Mouse (Mus musculus) kidney, embryonic 16.5 days (tissue): ENCODE measurements at regions not wholly inside any gene's neighbourhood (a gene's known extent, or its start where the extent isn't known, plus 50 kb on each side); places are given as distances from the start of the nearest gene placed in this dataset.

Experiments
- ATAC-seq: fragments of 200-750 bp; cut with Nextera tagmentation; 2 replicates; pipeline ENCODE4 v1.8.0; 2017; ENCODE audit warnings: moderate TSS enrichment; ENCODE audit not compliant: low FRiP score, low TSS enrichment
- H3K27ac ChIP-seq: fragments of 300-500 bp; sonication (generic); 2 replicates; pipeline ENCODE4 v1.5.1; 2014; ENCODE audit warnings: low read length
- H3K27me3 ChIP-seq: fragments of 300-500 bp; sonication (generic); 2 replicates; pipeline ENCODE4 v1.6.1; 2014; ENCODE audit warnings: low read length, control low read depth, mixed read lengths; ENCODE audit not compliant: insufficient read depth
- H3K36me3 ChIP-seq: fragments of 300-500 bp; sonication (generic); 2 replicates; pipeline ENCODE4 v1.6.1; 2014; ENCODE audit warnings: low read length, control low read depth, mixed read lengths; ENCODE audit not compliant: insufficient read depth
- H3K4me1 ChIP-seq: fragments of 300-500 bp; sonication (generic); 2 replicates; pipeline ENCODE4 v1.6.1; 2014; ENCODE audit warnings: low read length, control low read depth, mixed read lengths; ENCODE audit not compliant: insufficient read depth
- H3K4me2 ChIP-seq: fragments of 300-500 bp; sonication (generic); replicated peaks from 2 replicates; pipeline ENCODE4 v1.6.1; 2014; ENCODE audit warnings: low read depth, low read length
- H3K4me3 ChIP-seq: fragments of 300-500 bp; sonication (generic); 2 replicates; pipeline ENCODE4 v1.5.1; 2014; ENCODE audit warnings: mild to moderate bottlenecking, low read length
- H3K9ac ChIP-seq: fragments of 300-500 bp; sonication (generic); replicated peaks from 2 replicates; pipeline ENCODE4 v1.6.1; 2014; ENCODE audit warnings: low read length
- H3K9me3 ChIP-seq: fragments of 300-500 bp; sonication (generic); 2 replicates; pipeline ENCODE4 v1.6.1; 2016; ENCODE audit warnings: low read length, control low read depth
- WGBS: fragments of 180-500 bp; shearing (Covaris S2); extraction: QIAGEN DNeasy Blood & Tissue Kit; methylation state at CpG from one replicate; pipeline ENCODE4 v1.1.7; 2014; 5-methylcytosine and 5-hydroxymethylcytosine counted together

DNA sequence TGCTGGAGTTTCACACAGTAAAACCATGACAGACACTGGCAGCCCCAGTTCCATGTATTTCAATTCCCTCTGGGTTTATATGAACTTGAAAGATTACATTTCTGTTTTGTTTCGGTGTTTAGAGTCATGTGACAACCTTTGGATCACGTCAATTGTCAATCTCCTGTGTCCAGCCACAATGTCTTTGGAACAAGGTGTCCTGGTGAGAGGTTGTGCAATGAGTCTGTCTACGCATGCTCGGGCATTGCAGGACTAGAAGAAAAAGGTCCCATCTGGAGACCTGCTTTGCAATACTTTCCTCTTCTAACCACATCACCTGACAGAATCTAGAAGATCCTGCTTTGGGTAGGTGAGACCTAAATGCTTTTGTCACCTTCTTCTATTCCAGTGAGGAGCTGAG, 333.5 kb downstream of the Gadd45g start:
- H3K4me1 ChIP-seq: no peaks in the 10 kb centered on the region
- 85% methylated on average over 4 of the region's 4 CpGs for WGBS
- no peak overlapping the region for H3K27ac ChIP-seq
- H3K36me3 ChIP-seq: no peaks in the 10 kb centered on the region
- H3K27me3 ChIP-seq: no peaks in the 10 kb centered on the region
- H3K4me2 ChIP-seq: no peak overlapping the region
- no peaks in the 10 kb centered on the region for H3K9me3 ChIP-seq
- ATAC-seq: no peak
- no peak overlapping the region for H3K4me3 ChIP-seq
- H3K9ac ChIP-seq: no peak overlapping the region

DNA sequence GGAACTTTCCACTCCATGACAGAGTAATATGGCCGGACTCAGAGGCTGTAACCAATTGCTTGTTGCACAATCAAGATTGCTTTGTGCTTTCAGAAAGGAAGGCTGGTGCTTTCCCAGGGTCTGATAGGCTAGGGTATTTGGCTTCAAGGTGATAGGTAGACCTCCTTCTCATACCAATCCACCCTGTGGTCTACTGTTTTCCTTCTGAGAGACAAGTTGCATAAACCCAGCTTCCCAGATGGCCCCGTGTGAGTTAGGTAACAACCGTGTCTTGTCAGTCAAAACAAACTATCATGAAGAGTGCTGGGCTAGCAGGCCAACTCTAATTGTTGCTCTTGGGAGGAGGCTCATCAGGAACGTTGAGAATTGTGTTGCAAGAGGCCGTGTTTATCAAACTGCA, 337.2 kb downstream of the Gadd45g start:
- Histone ChIP-seq H3K27me3 (no peaks in the 10 kb centered on the region), H3K9ac (no peak overlapping the region), H3K4me1 (no peaks in the 10 kb centered on the region), H3K4me3 (no peak overlapping the region), H3K36me3 (no peaks in the 10 kb centered on the region), H3K9me3 (no peaks in the 10 kb centered on the region), H3K4me2 (no peak overlapping the region), H3K27ac (no peak overlapping the region)
- WGBS: 58% methylated on average over 5 of the region's 5 CpGs
- ATAC-seq: no peak

DNA sequence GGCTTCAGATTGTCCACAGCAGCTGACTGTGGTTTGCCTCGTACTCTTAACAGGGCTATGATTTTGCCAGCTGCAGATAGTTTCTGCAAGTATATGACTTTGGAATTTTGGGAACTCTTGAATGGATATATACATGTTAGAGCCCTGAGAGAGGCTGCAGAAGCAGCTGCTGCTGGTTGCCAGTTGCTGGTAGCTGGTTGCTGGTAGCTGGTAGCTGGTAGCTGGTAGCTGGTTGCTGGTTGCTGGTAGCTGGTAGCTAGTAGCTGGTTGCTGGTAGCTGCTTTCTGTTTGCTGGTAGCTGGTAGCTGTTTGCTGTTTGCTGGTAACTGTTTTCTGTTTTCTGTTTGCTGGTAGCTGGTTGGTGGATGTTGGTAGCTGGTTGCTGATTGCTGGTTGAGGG, 339.1 kb downstream of the Gadd45g start:
- H3K4me2 ChIP-seq: no peak overlapping the region
- no peak overlapping the region for H3K9ac ChIP-seq
- no peak overlapping the region for H3K27ac ChIP-seq
- H3K4me1 ChIP-seq: no peaks in the 10 kb centered on the region
- no peaks in the 10 kb centered on the region for H3K27me3 ChIP-seq
- no peaks in the 10 kb centered on the region for H3K9me3 ChIP-seq
- no peak overlapping the region for H3K4me3 ChIP-seq
- no peaks in the 10 kb centered on the region for H3K36me3 ChIP-seq
- 82% methylated on average over 1 of the region's 1 CpGs for WGBS
- no peak for ATAC-seq

DNA sequence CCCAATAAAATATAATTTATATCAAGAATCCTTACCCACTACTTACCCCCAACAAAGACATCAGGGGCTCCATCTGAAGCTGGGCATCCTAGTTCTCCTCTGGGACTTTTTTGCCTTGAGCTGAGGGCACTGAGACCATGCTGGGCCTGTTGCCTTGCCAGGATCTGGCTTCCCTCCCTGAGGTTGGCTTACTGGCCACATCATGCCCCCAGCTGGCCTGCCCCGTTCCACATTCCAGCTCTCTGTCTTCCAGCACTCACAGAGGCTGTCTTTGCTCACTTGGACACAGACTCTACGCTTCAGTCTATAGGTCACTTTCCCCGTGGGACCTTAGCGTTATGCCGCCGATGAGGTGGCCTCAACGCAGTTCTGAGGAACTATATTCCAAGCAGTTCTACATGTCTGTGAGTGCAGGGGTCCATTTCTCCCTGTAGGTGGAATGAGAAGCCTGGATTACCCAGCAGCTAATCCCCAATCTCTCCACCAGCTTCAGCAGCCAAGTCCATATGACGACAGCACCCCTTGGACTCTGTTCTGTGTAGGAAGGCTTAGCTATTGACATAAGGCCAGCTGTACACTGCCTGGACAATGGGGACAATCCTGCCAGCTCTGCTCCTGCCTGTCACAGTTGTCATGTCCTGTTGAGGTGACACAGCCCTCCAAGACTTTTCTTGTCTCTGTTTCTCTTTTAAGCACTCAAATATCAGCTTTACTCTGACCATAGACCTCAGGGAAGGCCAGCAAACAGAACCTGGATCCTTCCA, 341.5 kb downstream of the Gadd45g start:
- H3K9ac ChIP-seq: no peak overlapping the region
- ATAC-seq: no peak
- H3K27ac ChIP-seq: no peak overlapping the region
- H3K27me3 ChIP-seq: no peaks in the 10 kb centered on the region
- no peaks in the 10 kb centered on the region for H3K9me3 ChIP-seq
- no peak overlapping the region for H3K4me3 ChIP-seq
- H3K4me1 ChIP-seq: 0 out of 2 replicates have a peak, but pooled peaks cover 3% of the 10 kb centered on the region
- 84% methylated on average over 8 of the region's 8 CpGs for WGBS
- no peak overlapping the region for H3K4me2 ChIP-seq
- H3K36me3 ChIP-seq: no peaks in the 10 kb centered on the region

DNA sequence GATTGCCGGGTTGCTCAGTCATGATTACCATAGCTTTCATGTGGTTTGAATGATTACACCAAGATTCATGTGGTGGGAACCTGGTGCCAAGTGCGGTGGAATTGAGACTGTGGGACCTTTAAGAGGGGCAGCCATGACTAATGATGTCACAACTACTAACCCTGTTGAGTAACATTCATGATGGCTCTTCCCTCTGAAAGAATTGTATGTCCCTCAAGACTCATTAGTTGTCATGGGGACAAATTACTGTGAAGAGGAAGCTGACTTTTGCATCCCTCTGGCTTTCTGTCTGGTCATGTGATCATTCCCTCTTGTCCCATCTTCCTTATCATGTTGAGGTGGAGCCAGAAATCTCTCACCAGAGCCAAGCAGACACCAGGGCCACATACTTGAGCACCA, 342.1 kb downstream of the Gadd45g start:
- no peak overlapping the region for H3K9ac ChIP-seq
- H3K4me3 ChIP-seq: no peak overlapping the region
- no peaks in the 10 kb centered on the region for H3K9me3 ChIP-seq
- no peaks in the 10 kb centered on the region for H3K27me3 ChIP-seq
- no peak overlapping the region for H3K27ac ChIP-seq
- 0 out of 2 replicates have a peak, but pooled peaks cover 8% of the 10 kb centered on the region for H3K4me1 ChIP-seq
- no peaks in the 10 kb centered on the region for H3K36me3 ChIP-seq
- H3K4me2 ChIP-seq: no peak overlapping the region
- WGBS: 81% methylated on average over 2 of the region's 2 CpGs
- ATAC-seq: no peak

DNA sequence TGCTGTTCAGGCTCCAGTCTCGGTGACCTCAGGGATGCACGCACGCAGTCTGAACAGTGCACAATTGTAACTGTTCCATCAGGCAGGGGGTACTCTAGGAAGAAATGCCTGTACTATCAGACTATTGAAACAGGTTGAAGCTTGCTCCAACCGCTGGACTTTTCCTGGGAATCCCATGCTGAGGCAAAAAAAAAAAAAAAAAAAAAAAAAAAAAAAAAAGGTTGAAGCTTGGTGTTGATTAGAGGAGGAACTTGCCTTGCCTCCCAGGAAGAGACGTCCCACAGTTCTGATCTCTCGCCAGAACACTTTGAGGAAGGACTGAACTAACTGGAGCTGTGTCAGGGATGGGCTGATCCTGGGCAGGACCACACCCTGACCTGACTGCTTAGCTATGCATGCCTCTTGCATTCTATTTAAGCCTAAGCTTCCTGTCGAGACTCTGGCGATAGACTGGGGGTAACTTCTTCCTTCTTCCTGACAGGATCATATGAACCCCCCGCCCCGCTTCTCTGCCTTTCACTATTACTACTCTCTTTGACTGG, 341.6 kb downstream of the Diras2 start:
- ATAC-seq: no peak; the same call in 1 of the 2 replicates
- Histone ChIP-seq H3K4me3 (no peak overlapping the region), H3K36me3 (no peaks in the 10 kb centered on the region), H3K4me2 (no peak overlapping the region), H3K9ac (no peak overlapping the region), H3K9me3 (no peaks in the 10 kb centered on the region), H3K4me1 (0 out of 2 replicates have a peak, but pooled peaks cover 8% of the 10 kb centered on the region), H3K27me3 (no peaks in the 10 kb centered on the region), H3K27ac (no peak overlapping the region)
- WGBS: 71% methylated on average over 10 of the region's 10 CpGs

DNA sequence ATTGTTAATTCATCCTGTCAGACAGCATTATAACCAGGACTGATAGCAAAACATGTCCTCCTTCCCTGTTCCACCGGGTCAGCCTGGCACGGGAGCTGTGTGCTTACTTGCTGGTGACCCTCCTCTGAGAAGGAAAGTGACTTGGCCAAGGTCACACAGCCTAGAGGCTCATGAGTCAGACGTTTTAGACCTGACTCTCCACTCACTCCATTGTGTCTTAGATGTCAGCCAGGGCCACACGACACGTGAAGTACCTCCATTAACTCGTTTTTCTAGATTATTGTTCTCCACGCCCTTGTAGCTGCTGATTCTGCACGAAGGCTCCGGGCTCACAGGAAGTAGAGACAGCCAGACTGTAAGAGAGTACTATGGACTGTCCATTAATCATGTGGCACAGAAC, 340.8 kb downstream of the Diras2 start:
- ATAC-seq: no peak
- 56% methylated on average over 9 of the region's 9 CpGs for WGBS
- H3K4me3 ChIP-seq: no peak overlapping the region
- no peak overlapping the region for H3K27ac ChIP-seq
- H3K36me3 ChIP-seq: no peaks in the 10 kb centered on the region
- no peaks in the 10 kb centered on the region for H3K27me3 ChIP-seq
- H3K9ac ChIP-seq: no peak overlapping the region
- no peak overlapping the region for H3K4me2 ChIP-seq
- no peaks in the 10 kb centered on the region for H3K9me3 ChIP-seq
- H3K4me1 ChIP-seq: 0 out of 2 replicates have a peak, but pooled peaks cover 8% of the 10 kb centered on the region

DNA sequence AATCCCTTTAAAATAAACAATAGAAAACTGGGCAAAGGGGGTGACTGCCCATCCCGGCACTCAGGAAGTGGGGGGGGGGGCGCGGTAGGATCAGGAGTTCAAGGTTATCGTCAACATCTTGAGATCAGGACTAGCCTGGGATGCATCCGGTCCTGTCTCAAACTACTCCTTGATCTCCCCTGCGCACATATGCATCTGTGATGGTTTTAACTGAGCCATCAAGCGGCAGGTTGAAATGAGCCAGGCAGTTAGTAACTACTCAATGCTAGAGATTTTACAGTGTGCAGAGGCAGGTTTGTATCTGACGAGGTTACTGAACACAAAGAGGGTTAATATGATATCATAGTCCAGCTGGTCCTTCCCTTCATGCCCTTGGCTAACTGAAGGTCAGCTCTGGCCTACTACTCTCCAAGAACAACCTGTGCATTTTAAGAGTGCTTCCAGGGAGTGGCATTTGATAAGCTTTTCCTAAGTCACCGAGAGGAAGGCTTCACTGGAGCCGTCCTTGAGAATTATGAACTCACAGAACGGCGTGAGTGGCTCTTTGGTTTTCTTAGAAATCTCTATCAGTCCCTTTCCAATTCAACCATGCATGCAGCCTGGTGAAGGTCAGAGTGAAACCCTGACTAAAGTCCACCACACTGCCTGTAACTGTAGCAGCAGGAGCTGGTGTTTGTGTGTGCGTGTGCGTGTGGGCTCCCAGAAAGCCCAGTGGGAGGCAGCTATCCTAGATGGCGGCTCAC, 340.1 kb downstream of the Diras2 start:
- H3K9me3 ChIP-seq: no peaks in the 10 kb centered on the region
- no peak overlapping the region for H3K9ac ChIP-seq
- H3K27ac ChIP-seq: no peak overlapping the region
- H3K27me3 ChIP-seq: no peaks in the 10 kb centered on the region
- 0 out of 2 replicates have a peak, but pooled peaks cover 8% of the 10 kb centered on the region for H3K4me1 ChIP-seq
- no peak for ATAC-seq
- H3K4me2 ChIP-seq: no peak overlapping the region
- 73% methylated on average over 15 of the region's 15 CpGs for WGBS
- H3K4me3 ChIP-seq: no peak overlapping the region
- no peaks in the 10 kb centered on the region for H3K36me3 ChIP-seq

DNA sequence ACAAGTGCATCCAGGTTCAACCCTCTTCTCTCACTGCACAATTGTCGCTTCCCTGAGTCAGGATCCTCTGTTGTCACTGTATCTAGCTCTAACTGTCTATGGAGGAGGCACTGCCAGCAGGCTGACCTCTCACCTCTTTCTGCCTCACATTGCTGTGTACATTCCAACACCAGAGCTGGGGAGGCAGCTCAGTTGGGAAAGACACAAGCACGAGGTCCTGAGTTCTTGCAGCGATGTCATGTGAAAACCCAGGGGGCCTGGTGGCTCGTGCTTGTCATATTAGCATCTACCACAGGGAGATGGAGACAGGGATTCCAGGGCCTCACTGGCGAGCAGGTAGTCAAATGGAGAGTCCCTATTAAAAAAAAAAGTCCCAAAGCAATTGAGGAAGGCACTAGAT, 334.2 kb downstream of the Diras2 start:
- no peak overlapping the region for H3K27ac ChIP-seq
- no peaks in the 10 kb centered on the region for H3K36me3 ChIP-seq
- no peak overlapping the region for H3K4me3 ChIP-seq
- H3K9ac ChIP-seq: no peak overlapping the region
- H3K9me3 ChIP-seq: no peaks in the 10 kb centered on the region
- 72% methylated on average over 5 of the region's 5 CpGs for WGBS
- ATAC-seq: no peak
- H3K4me2 ChIP-seq: no peak overlapping the region
- no peaks in the 10 kb centered on the region for H3K27me3 ChIP-seq
- 0 out of 2 replicates have a peak, but pooled peaks cover 5% of the 10 kb centered on the region for H3K4me1 ChIP-seq
